Mouse (Mus musculus) macrophage (primary cell): ENCODE data around the gene Hoxa4. TPM values are rescaled to one million over a fixed set of nuclear protein-coding genes. Genes with fewer than 3 reads are reported as not detected.

Source experiments
- H3K27ac ChIP-seq: fragments of 350-480 bp; formaldehyde crosslinking; 2 replicates; pipeline ENCODE4 v1.9.0; 2021
- H3K36me3 ChIP-seq: fragments of 350-480 bp; formaldehyde crosslinking; 2 replicates; pipeline ENCODE4 v1.9.0; 2021; ENCODE audit errors: inconsistent target
- H3K4me3 ChIP-seq: fragments of 350-480 bp; formaldehyde crosslinking; 2 replicates; pipeline ENCODE4 v1.9.0; 2021; ENCODE audit errors: inconsistent target
- H3K79me2 ChIP-seq: fragments of 350-480 bp; formaldehyde crosslinking; 2 replicates; pipeline ENCODE4 v1.9.0; 2021; ENCODE audit errors: inconsistent target
- WGBS: methylation state at CpG from one replicate; pipeline ENCODE4 v1.1.7; 2026; ENCODE audit warnings: inconsistent platforms; ENCODE audit not compliant: missing documents; 5-methylcytosine and 5-hydroxymethylcytosine counted together
- polyA plus RNA-seq: library from polyadenylated mRNA; stranded (reverse); fragments of 250-400 nt; gene quantifications from 3 replicates; pipeline ENCODE4 v1.2.4, GENCODE M21; 2018; ENCODE audit warnings: inconsistent platforms

Gene Hoxa4
- polyA plus RNA-seq, 1 experiment from 2014 or later: 0.34 TPM

DNA sequence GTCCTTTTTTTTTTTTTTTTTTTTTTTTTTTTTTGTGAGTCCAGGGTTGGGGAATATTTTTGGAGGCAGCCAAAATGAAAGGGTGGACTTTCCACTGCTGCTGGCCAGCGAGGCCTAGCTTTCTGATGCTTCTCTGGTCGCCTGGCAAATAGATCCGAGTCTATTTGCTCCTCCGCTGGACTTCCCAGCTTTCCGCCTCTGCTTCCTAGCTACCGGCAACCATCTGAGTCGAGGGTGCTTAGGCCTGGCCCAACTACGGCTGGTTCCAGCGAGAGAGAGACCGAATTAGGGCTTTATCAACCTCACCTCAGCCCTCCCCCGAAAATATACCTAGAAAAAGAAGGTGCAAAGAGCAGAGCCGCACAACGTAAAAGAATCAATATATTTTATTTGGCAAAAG is 31.2 kb upstream of the Hoxa4 start:
- Histone ChIP-seq H3K4me3 (no peak overlapping the region), H3K36me3 (no peaks in the 10 kb centered on the region), H3K27ac (no peak overlapping the region), H3K79me2 (no peaks in the 10 kb centered on the region)
- 42% methylated on average over 13 of the region's 13 CpGs for WGBS

DNA sequence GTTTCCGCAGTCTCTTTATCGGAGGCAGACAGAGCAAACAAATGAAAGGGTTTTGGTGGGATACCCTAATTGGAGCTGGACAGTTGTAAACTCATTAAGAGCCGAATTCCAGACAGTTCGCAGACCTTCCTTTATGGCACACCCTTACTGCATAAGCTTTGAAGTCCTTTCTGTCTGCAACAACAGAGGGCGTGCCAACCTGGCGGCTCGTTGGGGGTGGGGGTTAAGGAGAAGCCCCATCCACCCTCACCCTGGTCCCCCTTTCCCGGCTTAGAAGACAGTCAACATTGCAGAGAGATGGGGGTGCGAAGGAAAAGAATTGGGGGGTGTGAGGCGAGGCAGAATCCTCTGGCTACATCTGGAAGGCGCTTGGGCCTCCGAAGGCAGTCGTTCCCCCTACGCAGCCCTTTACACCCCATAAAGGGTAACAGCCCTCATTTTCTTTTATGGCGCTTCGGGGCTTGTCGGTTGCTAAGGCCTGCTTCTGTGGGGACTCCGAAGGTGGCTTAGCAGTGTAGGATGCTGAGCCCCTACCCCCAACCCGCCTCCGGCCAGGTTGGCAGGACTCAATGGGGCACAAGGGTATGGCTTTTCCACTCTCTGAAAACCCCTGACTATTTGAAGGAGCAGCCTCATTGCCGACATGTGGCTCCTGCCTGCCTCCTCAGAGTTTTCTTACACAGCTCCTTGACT is 30.6 kb upstream of the Hoxa4 start:
- H3K36me3 ChIP-seq: no peaks in the 10 kb centered on the region
- WGBS: 20% methylated on average over 21 of the region's 21 CpGs
- H3K4me3 ChIP-seq: no peak overlapping the region; the same call in 1 of the 2 replicates
- H3K27ac ChIP-seq: no peak overlapping the region
- H3K79me2 ChIP-seq: no peaks in the 10 kb centered on the region

DNA sequence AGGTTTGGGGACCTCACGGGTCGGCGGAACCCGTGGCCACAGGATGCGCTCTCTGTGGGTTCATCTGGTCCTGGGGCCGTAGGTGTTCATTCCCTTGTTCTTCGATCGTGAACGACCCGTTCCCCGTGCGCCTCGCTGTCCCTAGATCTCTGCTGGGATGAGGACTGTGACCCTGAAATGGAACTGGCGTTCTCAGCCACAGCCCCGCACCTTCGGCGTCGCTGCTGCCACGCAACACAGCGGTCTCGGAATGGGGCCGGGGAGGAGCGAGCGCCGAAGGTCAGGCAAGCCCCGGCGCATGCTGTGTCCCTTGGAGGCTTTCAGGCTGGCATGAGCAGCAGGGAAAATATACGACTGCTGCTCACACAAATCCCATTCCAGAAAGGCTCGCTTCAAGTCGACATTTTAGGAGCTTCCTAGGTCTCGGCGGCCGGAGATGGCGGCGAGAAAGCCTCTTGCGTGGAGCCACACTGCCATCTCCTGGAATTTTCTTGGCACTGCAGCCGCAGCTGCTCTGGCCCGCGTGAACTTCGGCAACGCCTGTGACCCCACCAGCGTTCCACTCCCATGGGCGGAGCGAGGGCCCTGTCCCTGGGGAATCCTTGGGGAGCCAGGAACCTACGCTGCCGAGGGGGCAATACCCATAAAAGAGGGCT is 29.9 kb upstream of the Hoxa4 start, which contains the start of gene Hoxa7:
TSS of gene Hoxa7 (minus strand) at position 518 of the 656 bp plus-strand sequence.
- Histone ChIP-seq H3K36me3 (no peaks in the 10 kb centered on the region), H3K27ac (no peak within 1 kb of the TSS), H3K4me3 (peak within 1 kb of the TSS; percentile 26), H3K79me2 (no peaks in the 10 kb centered on the region)
- 1% methylated on average over 46 of the region's 46 CpGs for WGBS

DNA sequence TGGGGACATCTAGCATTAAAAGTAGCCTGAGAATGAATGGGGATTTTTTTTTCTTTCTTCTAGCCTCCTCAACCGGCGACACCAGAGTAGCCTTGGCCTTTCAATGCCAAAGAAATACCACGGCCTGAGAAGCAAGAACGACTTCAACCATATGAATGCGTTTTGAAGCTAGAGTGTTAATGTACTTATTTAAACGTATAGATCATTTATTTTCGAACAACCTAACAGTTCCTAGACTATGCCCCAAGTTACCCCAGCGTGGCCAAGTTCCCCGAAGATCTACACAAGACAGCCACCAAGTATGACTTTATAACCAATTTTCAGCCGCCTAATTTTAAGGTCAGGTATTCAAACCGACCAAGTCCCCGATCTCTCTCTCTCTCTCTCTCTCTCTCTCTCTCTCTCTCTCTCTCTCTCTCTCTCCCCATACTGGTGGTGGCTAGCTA is 29.3 kb upstream of the Hoxa4 start:
- Histone ChIP-seq H3K36me3 (no peaks in the 10 kb centered on the region), H3K4me3 (peak overlapping the region; percentile 26; the same call in 1 of the 2 replicates), H3K79me2 (no peaks in the 10 kb centered on the region), H3K27ac (no peak overlapping the region)
- WGBS: 15% methylated on average over 12 of the region's 12 CpGs

DNA sequence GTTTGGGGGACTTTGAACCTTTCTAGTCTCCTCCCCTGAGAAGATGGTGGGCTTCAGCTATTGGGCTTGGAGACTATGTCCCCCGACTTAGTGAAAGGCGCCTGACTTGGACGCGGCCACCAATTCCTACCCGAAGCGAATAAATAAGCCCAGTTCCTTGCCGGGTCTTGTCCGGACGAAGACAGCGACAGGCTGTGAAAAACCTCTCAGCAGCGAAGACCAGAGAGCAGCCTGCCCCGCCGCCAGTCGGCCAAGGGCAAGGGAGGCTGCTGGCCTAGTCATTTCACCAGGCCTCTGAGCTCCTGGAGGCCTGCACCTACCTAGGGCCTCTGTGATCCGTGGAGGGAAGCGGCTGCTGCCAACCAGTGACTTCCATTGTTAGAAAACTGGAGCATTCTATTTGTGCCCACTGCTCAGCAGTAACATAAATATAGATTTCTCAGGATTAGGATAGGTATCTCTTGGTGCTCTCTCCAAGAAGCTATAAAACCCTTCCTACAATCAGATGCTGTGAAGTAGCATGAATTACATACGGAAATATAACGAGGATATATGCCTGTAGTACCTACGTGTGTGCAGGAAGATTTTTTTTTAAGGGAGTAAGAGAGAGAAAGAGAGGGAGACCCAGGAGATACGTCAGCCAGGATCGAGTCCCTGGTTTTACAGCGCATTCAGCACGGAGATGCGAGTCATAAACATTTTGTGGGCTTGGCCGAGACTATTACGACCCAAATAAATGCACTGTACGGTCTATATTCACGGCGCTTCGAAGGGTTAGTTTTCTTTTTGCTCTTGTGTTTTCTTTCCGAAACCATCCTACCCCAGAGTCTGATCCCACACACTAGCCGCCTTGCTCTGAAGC is 28.7 kb upstream of the Hoxa4 start:
- Histone ChIP-seq H3K4me3 (no peak overlapping the region), H3K27ac (no peak overlapping the region), H3K79me2 (no peaks in the 10 kb centered on the region), H3K36me3 (no peaks in the 10 kb centered on the region)
- 56% methylated on average over 32 of the region's 32 CpGs for WGBS

DNA sequence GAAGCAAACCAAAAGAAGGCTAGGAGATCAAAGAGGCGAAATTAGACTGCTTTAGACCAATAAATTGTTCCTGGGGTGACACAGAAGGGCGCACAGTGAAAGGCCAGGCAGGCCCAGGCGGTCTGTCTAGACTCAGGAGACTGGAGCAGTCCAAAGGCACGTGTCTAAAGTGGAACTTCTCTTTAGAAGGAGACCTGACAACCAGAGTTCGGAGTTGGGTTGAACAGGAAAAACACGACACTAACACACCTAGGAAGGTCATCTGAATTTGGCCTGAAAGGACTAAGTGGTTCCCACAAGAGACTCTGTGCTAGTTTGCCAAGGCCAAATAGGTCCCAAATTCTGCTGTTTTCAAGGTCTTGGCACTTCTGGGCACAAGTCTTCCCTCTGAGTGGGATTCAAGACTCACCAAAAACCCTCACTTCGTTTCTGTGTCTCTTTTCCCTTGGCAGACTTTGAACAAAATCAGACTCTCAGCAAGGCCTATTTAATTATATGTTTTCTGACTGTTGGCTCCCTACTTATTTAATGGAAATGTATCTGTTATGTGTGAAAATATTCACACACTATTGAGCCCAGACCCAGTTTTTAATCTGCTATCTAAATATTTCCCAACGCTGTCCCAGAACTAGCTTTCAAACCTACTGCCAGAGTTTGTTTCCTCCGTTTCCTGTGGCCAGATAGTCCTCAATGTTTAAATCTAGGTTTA is 27.8 kb upstream of the Hoxa4 start:
- no peak overlapping the region for H3K4me3 ChIP-seq

DNA sequence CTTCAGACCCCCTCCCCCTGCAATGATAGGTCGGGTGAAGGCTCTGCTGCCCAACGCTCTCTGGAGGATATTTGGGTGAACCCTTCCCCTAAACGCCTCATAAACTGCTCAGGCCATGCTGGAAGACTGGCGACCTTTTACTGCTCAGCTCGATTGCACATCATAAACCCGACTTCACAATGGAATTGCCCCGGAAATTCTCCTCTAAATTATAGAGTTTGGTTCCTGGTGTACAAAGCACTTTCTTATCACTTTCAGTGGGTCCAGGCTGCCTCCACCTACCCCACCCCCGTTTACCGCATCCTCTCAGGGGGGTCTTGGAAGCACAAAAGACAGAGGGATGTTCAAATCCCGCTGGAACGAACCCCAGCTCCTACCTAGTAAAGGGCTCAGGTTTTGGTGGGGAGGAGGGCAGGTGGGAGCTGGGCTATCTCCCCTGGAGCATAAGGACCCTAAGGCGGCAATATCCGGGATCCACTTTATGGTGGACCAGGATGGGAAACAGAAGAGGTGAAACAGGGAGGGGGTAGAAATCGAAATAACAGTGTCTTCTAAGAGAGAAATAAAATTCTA is 27.2 kb upstream of the Hoxa4 start:
- Histone ChIP-seq H3K36me3 (no peaks in the 10 kb centered on the region), H3K27ac (no peak overlapping the region), H3K79me2 (no peaks in the 10 kb centered on the region), H3K4me3 (no peak overlapping the region)
- WGBS: 49% methylated on average over 14 of the region's 14 CpGs

More for the DNA sequence above, 27.8 kb upstream of the Hoxa4 start:
- H3K27ac ChIP-seq: no peak overlapping the region
- H3K36me3 ChIP-seq: no peaks in the 10 kb centered on the region
- WGBS: 83% methylated on average over 9 of the region's 9 CpGs
- H3K79me2 ChIP-seq: no peaks in the 10 kb centered on the region

DNA sequence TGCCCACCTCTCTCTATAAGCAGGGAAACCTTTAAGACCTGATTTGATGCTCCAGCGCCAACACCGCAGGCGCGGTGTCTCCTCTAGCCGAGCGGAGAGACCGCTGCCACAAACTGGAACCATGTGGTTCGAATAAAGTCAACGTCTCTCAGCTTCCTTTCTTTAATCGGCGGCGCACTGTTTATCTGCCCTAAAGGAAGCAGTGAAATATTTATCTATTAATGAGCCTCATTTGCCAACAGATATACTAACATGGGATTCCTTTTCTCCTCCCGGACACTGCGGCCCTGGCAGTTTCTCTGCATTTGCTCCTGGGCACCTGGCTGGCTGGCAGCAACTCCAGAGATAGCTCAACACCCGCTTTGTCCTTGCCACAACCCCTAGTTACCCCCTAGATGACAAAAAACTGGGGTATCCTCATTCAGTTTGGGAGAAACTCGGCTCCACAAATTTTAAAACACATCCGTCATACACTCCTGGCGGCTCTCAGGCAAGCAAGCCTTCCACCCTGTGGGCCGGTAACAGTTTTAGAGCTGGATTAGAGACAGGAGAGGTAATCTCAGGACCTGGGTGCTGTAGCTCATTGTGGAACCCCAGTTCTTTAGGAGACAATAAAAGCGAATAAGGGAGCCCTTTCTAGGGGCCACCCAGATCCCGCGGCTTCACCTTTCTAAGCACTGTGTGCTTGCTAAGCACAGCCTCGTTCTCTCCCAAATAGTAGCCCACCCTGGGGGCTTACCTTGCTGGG is 26.5 kb upstream of the Hoxa4 start:
- Histone ChIP-seq H3K27ac (no peak overlapping the region), H3K79me2 (no peaks in the 10 kb centered on the region), H3K4me3 (no peak overlapping the region), H3K36me3 (no peaks in the 10 kb centered on the region)
- 17% methylated on average over 23 of the region's 23 CpGs for WGBS

DNA sequence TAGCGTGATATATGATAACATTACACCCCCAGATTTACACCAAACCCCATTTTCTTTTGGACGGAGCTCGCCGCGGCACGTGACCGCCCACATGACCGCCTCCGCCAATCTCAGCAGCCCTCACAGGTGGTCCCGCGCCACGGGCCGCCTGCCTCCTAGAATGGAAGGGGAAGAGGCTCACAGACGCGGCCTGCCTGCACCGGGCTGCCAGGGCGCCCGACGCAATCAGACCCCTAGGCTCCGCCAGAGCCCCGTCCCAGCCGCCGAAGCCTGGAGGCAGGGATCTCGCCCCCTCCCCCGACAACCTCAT is 25.9 kb upstream of the Hoxa4 start:
- no peak overlapping the region for H3K27ac ChIP-seq
- peak overlapping the region; percentile 15; the same call in 1 of the 2 replicates for H3K4me3 ChIP-seq
- under 1% methylated on average over 23 of the region's 25 CpGs for WGBS
- no peaks in the 10 kb centered on the region for H3K36me3 ChIP-seq
- H3K79me2 ChIP-seq: no peaks in the 10 kb centered on the region

DNA sequence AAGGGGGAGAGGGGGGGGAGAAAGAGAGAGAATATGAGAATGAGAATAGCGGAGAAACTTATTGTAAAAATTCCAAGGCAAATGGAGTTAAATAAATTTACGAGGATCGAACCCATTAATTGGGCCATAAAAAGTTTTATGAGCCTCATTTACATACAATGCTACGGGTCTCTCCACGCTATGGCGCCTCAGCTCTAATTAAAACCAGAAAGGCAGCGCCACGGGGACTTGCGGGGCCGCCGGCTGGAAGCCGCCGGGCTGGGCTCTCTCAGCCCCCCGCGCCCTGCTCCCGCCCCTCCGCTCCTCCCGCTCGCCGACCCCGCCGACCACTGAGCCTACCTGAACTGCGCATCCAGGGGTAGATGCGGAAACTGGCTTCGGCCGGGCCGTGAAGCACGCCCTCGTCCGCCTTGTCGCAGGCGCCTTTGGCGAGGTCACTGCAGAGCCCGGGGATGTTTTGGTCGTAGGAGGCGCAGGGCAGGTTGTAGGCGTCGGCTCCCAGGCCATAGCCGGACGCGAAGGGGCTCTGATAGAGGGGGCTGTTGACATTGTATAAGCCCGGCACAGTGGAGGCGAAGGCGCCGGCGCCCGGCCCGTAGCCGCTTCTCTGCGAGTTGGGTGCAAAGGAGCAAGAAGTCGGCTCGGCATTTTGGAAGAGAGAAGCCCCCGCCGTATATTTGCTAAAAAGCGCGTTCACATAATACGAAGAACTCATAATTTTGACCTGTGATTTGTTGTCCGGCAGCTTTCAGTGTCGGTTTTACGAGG is 25.3 kb upstream of the Hoxa4 start:
- peak overlapping the region; percentile 15; the same call in 1 of the 2 replicates for H3K4me3 ChIP-seq
- H3K27ac ChIP-seq: no peak overlapping the region
- no peaks in the 10 kb centered on the region for H3K79me2 ChIP-seq

DNA sequence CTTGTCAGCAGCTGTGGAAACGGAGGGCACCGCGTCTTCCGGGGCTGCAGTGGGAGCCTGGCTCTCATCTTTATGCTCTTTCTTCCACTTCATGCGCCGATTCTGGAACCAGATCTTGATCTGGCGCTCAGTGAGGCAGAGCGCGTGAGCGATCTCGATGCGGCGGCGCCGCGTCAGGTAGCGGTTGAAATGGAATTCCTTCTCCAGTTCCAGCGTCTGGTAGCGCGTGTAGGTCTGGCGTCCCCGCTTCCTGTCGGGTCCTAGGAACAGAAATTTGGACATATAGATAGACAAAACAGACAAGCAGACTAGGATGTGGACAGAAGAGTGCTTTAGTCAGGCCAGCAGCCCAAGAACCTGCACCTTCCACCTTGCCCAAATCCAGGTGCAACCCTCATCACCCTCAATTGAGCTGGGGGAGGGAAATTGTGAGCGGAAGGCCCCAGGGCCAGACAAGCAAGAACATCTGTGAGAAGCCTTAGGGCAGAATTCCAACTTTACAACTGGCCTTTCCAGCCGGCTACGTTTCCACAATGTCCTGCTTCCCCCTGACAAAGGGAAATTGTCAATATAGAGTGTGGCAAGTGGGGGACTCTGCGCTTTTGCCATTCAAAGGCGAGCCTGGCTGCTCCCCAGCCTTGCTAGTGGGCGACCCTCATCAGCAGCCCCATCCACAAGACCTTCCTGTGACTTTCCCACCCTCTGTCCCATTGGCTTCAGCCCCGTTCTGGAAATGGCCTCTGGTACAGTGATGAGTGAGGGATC is 24.4 kb upstream of the Hoxa4 start:
- H3K79me2 ChIP-seq: no peaks in the 10 kb centered on the region
- WGBS: 14% methylated on average over 30 of the region's 30 CpGs
- H3K27ac ChIP-seq: no peak overlapping the region
- H3K36me3 ChIP-seq: no peaks in the 10 kb centered on the region
- no peak overlapping the region for H3K4me3 ChIP-seq

More for the DNA sequence above, 25.3 kb upstream of the Hoxa4 start:
- WGBS: 2% methylated on average over 60 of the region's 60 CpGs
- H3K36me3 ChIP-seq: no peaks in the 10 kb centered on the region

DNA sequence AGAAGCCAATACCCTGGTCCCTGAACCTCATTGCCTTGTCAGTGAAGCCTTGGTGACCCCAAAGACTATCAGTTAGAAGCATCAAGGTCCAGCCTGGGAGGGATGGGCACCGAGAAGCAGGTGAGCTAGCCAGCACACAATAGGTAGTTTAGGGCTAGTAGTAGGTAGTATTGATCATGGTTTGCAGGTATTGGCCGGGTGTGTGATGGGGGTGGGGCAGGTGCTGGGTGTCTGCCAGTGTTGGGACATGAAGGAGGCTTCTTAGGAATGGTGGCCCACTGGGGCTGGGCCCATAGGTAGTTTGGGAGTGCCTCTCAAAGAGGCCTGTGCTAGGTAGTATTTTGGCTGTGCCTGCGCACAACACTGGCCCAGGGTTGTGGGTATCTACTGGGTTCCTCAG is 23.5 kb upstream of the Hoxa4 start:
- no peaks in the 10 kb centered on the region for H3K36me3 ChIP-seq
- H3K27ac ChIP-seq: no peak overlapping the region
- 91% methylated on average over 3 of the region's 3 CpGs for WGBS
- H3K4me3 ChIP-seq: no peak overlapping the region
- H3K79me2 ChIP-seq: no peaks in the 10 kb centered on the region
